Mouse (Mus musculus) common myeloid progenitor, adult 5-6 weeks (primary cell): ENCODE data around the gene Gstp3. TPM values are rescaled to one million over a fixed set of nuclear protein-coding genes. Genes with fewer than 3 reads are reported as not detected.
"Not testable (repeated sequence)": the region's sequence is repeated elsewhere in the genome, so short reads cannot be mapped to it uniquely, and the experiment has no call there.

Source experiments
- ATAC-seq: replicated peaks from 2 replicates; pipeline ENCODE4 v1.8.0; 2016; ENCODE audit warnings: low read depth, mild to moderate bottlenecking, moderate TSS enrichment, inconsistent platforms; ENCODE audit not compliant: poor library complexity, severe bottlenecking
- total RNA-seq: library from RNA; stranded (forward); fragments of 200-1000, 187-1606 nt; gene quantifications from 2 replicates; pipeline ENCODE4 v1.2.3, GENCODE M21; 2017

The Gstp3 gene
- total RNA-seq, 1 experiment from 2014 or later, result 8.7 TPM

- no peak for ATAC-seq
These were observed 32.0 kb upstream of the Gstp3 start for GRCm38 (mm10) chr19:4091383-4091782.

DNA sequence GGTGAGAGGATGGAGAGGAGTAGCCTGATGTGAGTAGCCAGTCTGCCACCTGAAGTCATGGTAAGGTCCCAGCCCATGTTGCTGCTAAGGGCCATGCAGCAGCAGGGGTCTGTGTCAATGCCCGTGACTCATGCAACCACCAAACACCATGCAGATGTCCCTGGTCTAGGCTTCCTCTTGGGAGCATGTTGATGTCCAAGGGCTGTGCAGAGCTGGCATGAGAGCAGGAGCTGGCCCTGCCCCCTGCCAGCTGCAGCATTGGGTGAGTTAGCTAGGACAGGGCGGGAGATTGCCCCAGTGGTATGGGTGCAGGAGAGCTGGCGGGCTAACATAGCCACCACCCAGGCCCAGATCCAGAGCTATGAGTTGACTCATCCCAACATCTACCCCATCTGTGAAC lies 31.1 kb upstream of the Gstp3 start:
- ATAC-seq, result no peak

DNA sequence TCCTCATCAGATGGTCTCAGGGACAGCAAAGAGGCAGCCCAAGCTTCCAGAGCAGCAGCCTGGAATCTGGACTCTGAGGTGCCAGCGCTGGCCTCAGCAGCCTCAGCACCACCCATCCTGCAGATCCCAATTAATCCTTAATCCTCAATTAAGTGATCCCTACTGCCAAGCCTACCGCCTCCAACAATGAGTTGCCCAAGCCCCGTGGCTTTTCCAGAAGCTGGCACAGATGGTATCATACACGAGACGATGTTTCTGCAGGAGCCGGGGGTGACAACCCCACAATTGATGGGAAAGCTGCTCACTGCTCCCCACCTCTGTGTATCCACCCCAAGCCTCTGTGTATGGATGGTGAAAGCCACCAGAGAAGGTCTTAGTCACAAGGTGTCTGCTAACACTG lies 29.8 kb upstream of the Gstp3 start:
- no peak for ATAC-seq

DNA sequence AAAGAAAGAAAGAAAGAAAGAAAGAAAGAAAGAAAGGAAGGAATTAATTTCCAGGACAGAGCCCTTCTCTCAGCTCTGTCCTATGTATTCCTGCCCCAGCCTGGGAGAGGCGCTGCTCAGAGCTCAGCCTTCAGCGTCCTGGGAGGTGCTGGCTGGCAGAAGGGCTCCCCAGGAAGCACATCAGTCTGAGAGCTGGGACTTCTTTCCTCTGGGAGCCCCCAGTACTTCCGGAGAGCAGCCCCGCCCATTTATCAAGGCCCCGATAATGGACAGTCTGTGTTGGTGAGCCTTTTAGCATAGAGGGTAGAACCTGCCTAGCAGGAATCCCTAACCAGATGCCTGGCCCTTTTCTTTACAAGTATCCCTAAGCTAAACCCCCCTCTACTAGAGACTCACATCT lies 28.8 kb upstream of the Gstp3 start:
- ATAC-seq, result no peak

DNA sequence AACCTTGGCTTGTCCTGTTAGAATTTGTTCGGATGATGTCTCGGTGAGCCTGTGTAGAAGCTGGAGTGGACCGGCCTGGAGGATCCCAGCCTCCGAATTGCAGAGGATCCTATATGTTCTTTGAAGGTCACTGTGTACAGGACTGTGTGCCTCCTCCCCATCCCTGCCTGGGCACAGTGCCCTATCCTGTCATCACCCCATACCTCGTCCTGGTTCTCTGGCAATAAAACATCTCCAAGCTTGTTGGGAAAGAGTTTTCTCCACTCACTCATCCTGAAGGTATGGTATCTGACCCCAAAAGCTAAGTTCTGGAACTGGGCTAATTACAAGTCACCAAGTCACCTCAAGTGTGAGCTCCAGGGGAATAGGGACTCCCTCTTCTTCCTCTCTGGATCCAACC lies 27.7 kb upstream of the Gstp3 start:
- no peak for ATAC-seq

GRCm38 (mm10) chr19:4086156-4086555 lies 26.8 kb upstream of the Gstp3 start:
- no peak for ATAC-seq

GRCm38 (mm10) chr19:4084984-4085383 lies 25.6 kb upstream of the Gstp3 start:
- no peak for ATAC-seq

GRCm38 (mm10) chr19:4083826-4084225 lies 24.5 kb upstream of the Gstp3 start:
- ATAC-seq, result no peak

DNA sequence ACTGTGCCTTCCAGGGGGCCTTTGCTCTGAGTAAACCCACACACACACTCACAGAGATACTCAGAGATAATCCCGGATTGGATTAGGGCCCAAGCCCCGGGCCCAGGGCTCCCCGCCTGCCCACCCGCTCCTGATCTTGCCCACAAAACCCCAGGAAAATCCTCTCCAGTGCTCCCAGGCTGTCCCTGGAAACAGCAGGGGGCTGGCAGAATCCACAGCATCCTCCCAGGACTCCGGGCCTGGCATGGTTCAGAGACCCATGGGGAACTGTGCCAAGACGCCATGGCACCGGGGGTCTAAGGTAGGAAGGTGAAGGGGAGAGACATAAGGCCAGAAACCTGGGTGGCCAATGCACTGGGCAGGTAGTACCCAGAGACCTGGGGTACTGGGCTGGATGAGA lies 23.9 kb upstream of the Gstp3 start:
- no peak for ATAC-seq

DNA sequence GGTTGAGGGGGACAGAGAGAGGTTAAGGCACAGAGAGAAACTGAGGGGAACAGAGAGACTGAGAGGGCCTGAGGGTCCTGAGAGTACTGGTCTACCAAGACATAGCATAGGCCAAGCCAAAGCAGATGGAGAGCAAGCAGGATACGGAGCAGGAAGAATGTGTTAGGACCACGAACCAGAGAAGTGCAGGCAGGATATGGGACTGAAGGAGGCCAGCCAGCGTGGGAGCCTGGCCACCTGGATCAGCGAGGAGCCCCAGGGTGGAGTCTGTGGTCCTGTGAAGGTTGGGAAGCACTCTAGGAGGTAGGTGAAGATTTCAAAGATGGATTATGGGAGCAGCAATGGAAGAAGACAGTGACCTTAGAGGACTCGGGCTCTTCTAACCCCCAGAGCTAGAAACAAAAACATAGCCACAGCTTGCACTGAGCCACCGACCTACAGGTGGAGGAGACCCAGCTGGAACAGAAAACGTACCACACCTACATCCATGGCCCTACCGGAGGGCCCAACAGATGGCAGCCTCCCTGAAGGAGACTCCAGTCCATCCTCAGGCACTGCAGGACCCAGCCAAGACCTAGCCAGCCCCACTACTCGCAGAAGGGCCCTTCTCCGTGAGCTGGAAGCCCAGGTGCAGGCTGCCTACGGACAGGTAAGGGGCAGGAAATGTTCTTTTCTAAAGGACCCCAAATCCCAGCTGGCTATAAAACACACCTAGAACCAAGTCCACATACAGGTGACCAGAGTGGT lies 23.0 kb upstream of the Gstp3 start:
- ATAC-seq, result no peak

GRCm38 (mm10) chr19:4081394-4081793 lies 22.0 kb upstream of the Gstp3 start, which contains the start of gene Cabp2:
Cabp2 (plus strand) TSS chr19:4081578.
- ATAC-seq, result no peak

GRCm38 (mm10) chr19:4080511-4081009 lies 21.2 kb upstream of the Gstp3 start:
- ATAC-seq, result no peak; the same call in 1 of the 2 replicates

- ATAC-seq, result no peak
These were observed 20.2 kb upstream of the Gstp3 start for GRCm38 (mm10) chr19:4079594-4079993.

- no peak for ATAC-seq
These were observed 16.2 kb upstream of the Gstp3 start for GRCm38 (mm10) chr19:4075531-4075930.

- no peak for ATAC-seq
These were observed 13.5 kb upstream of the Gstp3 start for GRCm38 (mm10) chr19:4072706-4073424.

GRCm38 (mm10) chr19:4071406-4071805 lies 12.0 kb upstream of the Gstp3 start:
- ATAC-seq, result no peak

DNA sequence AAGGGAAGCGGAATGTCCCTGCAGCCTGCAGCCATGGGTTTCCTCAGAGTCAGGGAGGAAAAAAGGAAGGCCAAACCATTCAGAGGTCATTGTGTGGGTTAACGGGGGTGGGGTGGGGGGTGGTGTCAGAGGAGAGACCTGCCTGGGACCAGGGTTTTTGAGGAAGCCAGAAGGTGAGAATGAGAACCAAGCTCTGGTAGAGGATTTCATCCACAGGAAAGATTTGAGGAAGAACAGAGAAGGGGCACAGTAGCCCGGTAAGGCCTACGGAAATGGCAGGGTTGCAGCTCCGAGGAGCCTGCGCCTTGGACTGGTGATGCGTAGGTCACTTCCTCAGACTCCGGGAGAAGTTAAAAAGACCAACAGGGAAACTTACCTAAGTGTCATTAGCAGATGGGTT lies 11.4 kb upstream of the Gstp3 start:
- peak; percentile 69 for ATAC-seq

DNA sequence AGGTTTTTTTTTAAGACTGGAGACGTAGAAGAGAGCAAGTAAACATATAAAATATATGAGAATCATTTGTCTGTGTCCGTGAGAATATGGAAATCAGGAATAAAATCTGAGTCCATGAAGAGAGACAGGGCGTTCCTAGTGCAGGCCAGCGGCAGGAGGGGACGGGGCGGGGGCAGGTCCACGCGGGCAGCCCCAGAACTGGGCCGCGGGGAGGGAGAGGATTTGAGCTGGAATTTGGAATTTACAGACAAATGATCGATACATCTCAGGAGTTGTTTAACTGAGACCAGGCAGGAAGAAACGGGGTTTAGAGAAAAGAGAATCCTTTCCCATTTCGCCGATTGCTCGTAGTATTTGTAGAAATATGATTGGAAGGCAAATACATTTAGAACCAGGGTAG lies 10.9 kb upstream of the Gstp3 start:
- ATAC-seq, result no peak

DNA sequence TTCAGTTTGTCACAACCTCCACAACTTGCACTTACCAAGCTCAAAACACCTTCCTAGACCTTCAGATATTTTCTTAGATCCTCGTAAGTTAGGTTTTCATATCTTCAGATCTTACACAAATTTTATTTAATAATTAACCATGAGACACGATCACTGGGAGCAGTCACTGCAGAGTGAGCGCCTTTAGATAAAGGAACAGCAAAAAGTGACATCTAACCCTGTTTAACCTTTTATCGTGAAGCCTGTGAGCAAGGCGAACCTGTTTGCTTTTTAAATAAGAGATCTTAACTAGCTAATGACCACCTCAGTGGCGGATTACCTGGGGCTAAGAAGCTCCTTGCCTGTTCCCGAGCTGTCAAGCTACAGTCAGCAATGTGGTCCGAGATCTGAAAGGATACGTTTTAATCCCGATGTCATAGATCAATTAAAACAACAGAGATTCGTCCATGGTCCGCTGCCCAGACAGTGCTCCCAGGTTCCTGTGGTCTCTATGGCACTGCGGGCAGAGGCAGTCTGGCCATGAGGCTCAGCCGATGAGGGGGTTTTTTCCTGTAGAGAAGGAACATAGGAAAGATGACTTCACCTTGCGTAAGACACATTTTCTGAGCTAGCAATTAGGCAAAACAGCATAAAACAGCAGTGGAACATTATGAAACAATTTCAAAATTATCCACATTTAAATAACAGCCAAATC lies 9.5 kb upstream of the Gstp3 start:
- no peak for ATAC-seq

DNA sequence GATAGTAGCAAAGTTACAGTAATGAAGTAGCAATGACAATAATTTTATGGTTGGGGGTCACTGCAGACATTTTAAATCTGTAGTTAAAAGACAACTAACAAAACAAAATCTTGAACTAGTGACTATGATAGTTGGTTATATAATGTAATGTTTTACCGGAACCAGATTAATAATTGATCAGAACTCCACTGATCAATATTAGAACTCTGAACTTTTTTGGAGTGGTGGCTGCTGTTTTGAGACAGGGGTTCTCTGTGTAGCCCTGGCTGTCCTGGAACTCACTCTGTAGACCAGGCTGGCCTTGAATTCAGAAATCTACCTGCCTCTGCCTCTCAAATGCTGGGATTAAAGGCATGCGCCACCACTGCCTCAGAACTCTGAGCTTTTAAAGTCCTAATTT lies 8.9 kb upstream of the Gstp3 start:
- not testable (repeated sequence) for ATAC-seq

DNA sequence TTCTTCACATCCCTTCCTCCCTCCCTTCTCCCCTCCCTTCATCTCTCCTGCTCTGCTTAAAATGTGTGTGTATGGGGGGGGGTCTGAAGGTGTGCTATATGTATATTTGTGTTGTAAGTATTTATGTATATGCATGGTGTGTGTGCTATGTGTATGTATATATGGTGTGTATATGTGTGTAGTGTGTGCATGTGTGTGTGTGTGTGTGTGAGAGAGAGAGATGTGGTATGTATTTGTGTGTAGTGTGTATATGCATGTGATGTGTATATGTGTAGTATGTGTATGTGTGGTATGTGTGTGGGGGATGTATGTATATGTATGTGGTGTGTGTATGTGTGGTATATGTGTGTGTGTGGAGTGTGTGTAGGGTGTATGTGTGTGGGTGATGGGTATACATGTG lies 7.5 kb upstream of the Gstp3 start:
- no peak for ATAC-seq
